Mouse (Mus musculus): ENCODE data around the gene Lyl1.

DNA sequence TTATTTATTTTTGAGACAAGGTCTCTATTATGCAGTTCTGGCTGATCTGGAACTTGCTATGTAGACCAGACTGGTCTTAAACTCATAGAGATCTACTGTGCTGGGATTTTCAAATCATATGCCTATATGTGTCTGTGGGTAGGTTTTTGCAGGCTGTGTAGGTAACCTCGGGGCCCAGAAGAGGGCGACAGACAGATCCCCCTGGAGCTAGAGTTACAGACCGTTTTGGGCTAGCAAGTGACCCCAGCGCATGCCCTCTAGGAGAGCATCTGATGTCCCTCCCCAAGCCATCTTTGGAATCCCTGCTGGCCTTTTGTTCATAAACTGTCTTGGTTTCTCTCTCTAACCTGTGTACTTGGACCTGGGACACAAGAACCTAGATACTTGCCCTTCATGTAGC is 46.7 kb upstream of the Lyl1 start:
- TF ChIP-seq CTCF (conservative IDR thresholded peaks at IDR 0.05; ENCODE audit: low read length), result peak; percentile 70
- TF ChIP-seq POU5F1 (IDR thresholded peaks at IDR 0.05; ENCODE audit: borderline replicate concordance, low read length), result no peak
- no peak for TF ChIP-seq NANOG (IDR thresholded peaks at IDR 0.05; ENCODE audit: borderline replicate concordance, low read length)

Measured in E14TG2a.4 (cell line).